Mouse (Mus musculus) cerebellum, adult 2 months (tissue): ENCODE data around the gene Olfr1502. TPM values are rescaled to one million over a fixed set of nuclear protein-coding genes. Genes with fewer than 3 reads are reported as not detected.
"Not testable (repeated sequence)": the region's sequence is repeated elsewhere in the genome, so short reads cannot be mapped to it uniquely, and the experiment has no call there.

ENCODE experiments used
- DNase-seq, 2 experiments: peaks; one replicate each; pipeline ENCODE4 v3.0.0; 2021
- H3K27ac ChIP-seq: fragments of 200-500 bp; 2 replicates; pipeline ENCODE4 v1.5.1; 2012; ENCODE audit warnings: low read length, control low read depth, inconsistent platforms; ENCODE audit not compliant: insufficient read depth
- H3K27me3 ChIP-seq: fragments of 200-500 bp; 2 replicates; pipeline ENCODE4 v1.6.1; 2012; ENCODE audit warnings: inconsistent platforms, mild to moderate bottlenecking, low read length, moderate library complexity; ENCODE audit not compliant: control insufficient read depth, insufficient read depth
- H3K4me1 ChIP-seq: fragments of 200-500 bp; 2 replicates; pipeline ENCODE4 v1.6.1; 2011; ENCODE audit warnings: low read length; ENCODE audit not compliant: control insufficient read depth, insufficient read depth
- H3K4me3 ChIP-seq: fragments of 200-500 bp; replicated peaks from 2 replicates; pipeline ENCODE3; 2011; ENCODE audit warnings: mild to moderate bottlenecking, low read depth, low read length, control low read depth; ENCODE audit not compliant: insufficient read depth
- CTCF ChIP-seq: fragments of 200-500 bp; IDR thresholded peaks from 2 replicates; pipeline ENCODE4 v1.5.1; 2011; ENCODE audit warnings: low read depth, mild to moderate bottlenecking, control low read depth, low read length, moderate library complexity, borderline replicate concordance; ENCODE audit not compliant: insufficient read depth
- POLR2A ChIP-seq: fragments of 200-500 bp; IDR thresholded peaks from 2 replicates; pipeline ENCODE4 v1.6.1; 2011; ENCODE audit warnings: low read length, control low read depth, borderline replicate concordance; ENCODE audit not compliant: insufficient read depth
- WGBS: fragments of 180-500 bp; shearing (Covaris S2); methylation state at CpG from one replicate; pipeline ENCODE4 v1.1.7; 2018; 5-methylcytosine and 5-hydroxymethylcytosine counted together
- polyA plus RNA-seq: library from polyadenylated mRNA; depleted of rRNA; stranded (reverse); fragments of >200 nt; gene quantifications from 2 replicates; pipeline ENCODE4 v1.2.3, GENCODE M21; 2012; rRNA removed

Gene Olfr1502
- not detected in 2 replicates for polyA plus RNA-seq

- Histone ChIP-seq H3K4me3 (no peak within 1 kb of the TSS), H3K27me3 (no peaks in the 10 kb centered on the region), H3K4me1 (no peaks in the 10 kb centered on the region), H3K27ac (no peak within 1 kb of the TSS)
- no peak for DNase-seq
- WGBS = 84% methylated on average over 1 of the region's 1 CpGs
- TF ChIP-seq POLR2A = no peak
- no peak for TF ChIP-seq CTCF
These were observed at the start of gene Olfr1502 for GRCm38 (mm10) chr19:13861495-13861894. Gene Olfr1502, plus strand, starts transcription at chr19:13861795.

- Histone ChIP-seq H3K4me3 (no peak overlapping the region), H3K27me3 (no peaks in the 10 kb centered on the region), H3K4me1 (no peaks in the 10 kb centered on the region), H3K27ac (no peak overlapping the region)
- TF ChIP-seq CTCF (peak; percentile 22; the same call in 1 of the 2 replicates), POLR2A (no peak)
- WGBS = 58% methylated on average over 2 of the region's 2 CpGs
- DNase-seq = no peak
These were observed 48.8 kb upstream of the Olfr1502 start for GRCm38 (mm10) chr19:13812823-13813222.

- H3K4me1 ChIP-seq = no peaks in the 10 kb centered on the region
- 31% methylated on average over 5 of the region's 5 CpGs for WGBS
- DNase-seq = peak in 1 of 2 experiments; percentile 4
- no peak overlapping the region for H3K4me3 ChIP-seq
- H3K27ac ChIP-seq = no peak overlapping the region
- TF ChIP-seq CTCF = peak; percentile 3; the same call in 1 of the 2 replicates
- TF ChIP-seq POLR2A = no peak
- H3K27me3 ChIP-seq = no peaks in the 10 kb centered on the region
These were observed 42.8 kb upstream of the Olfr1502 start for GRCm38 (mm10) chr19:13818827-13819226.

- no peak within 1 kb of the TSS for H3K4me3 ChIP-seq
- H3K4me1 ChIP-seq = no peaks in the 10 kb centered on the region
- no peaks in the 10 kb centered on the region for H3K27me3 ChIP-seq
- no peak within 1 kb of the TSS for H3K27ac ChIP-seq
- no peak for TF ChIP-seq POLR2A
- no peak for TF ChIP-seq CTCF
- DNase-seq = no peak
These were observed 42.2 kb upstream of the Olfr1502 start, which contains the start of gene Olfr1499 for GRCm38 (mm10) chr19:13819347-13819746. Gene Olfr1499, minus strand, starts transcription at chr19:13819447.

GRCm38 (mm10) chr19:13820847-13821246 is 40.7 kb upstream of the Olfr1502 start:
- WGBS = 56% methylated on average over 5 of the region's 5 CpGs
- no peak for TF ChIP-seq POLR2A
- H3K4me3 ChIP-seq = no peak overlapping the region
- H3K4me1 ChIP-seq = no peaks in the 10 kb centered on the region
- DNase-seq = no peak
- H3K27ac ChIP-seq = no peak overlapping the region
- no peaks in the 10 kb centered on the region for H3K27me3 ChIP-seq

GRCm38 (mm10) chr19:13828447-13828846 is 33.1 kb upstream of the Olfr1502 start:
- Histone ChIP-seq H3K4me3 (no peak overlapping the region), H3K27me3 (no peaks in the 10 kb centered on the region), H3K27ac (no peak overlapping the region), H3K4me1 (no peaks in the 10 kb centered on the region)
- WGBS = 52% methylated on average over 3 of the region's 3 CpGs
- no peak for DNase-seq
- TF ChIP-seq CTCF (no peak), POLR2A (no peak)

GRCm38 (mm10) chr19:13830388-13830787 is 31.2 kb upstream of the Olfr1502 start, which contains the start of gene Olfr1500:
Gene Olfr1500, minus strand, starts transcription at chr19:13830488.
- DNase-seq = no peak
- no peak for TF ChIP-seq CTCF
- no peak for TF ChIP-seq POLR2A
- H3K4me3 ChIP-seq = no peak within 1 kb of the TSS
- H3K27me3 ChIP-seq = no peaks in the 10 kb centered on the region
- H3K27ac ChIP-seq = no peak within 1 kb of the TSS
- no peaks in the 10 kb centered on the region for H3K4me1 ChIP-seq

- H3K27ac ChIP-seq, H3K27me3 ChIP-seq, DNase-seq, H3K4me1 ChIP-seq, H3K4me3 ChIP-seq: not testable (repeated sequence)
These were observed 11.0 kb upstream of the Olfr1502 start, which contains the start of gene Olfr1501 for GRCm38 (mm10) chr19:13850592-13850991. Gene Olfr1501, minus strand, starts transcription at chr19:13850692.

- DNase-seq = no peak
- H3K27me3 ChIP-seq = no peaks in the 10 kb centered on the region
- no peak within 1 kb of the TSS for H3K27ac ChIP-seq
- WGBS = 40% methylated on average over 1 of the region's 1 CpGs
- no peaks in the 10 kb centered on the region for H3K4me1 ChIP-seq
- TF ChIP-seq POLR2A = no peak
- TF ChIP-seq CTCF = no peak
- H3K4me3 ChIP-seq = no peak within 1 kb of the TSS
These were observed 36.2 kb downstream of the Olfr1502 start, which contains the start of gene Olfr1504 for GRCm38 (mm10) chr19:13897828-13898227. Gene Olfr1504, minus strand, starts transcription at chr19:13897928.

Other genes starting within 250 kb of the Olfr1502 start
- gene Olfr1487, start 244.4 kb upstream of the Olfr1502 start, polyA plus RNA-seq = not detected in 2 replicates
- not detected in 2 replicates for gene Olfr1489, start 230.2 kb upstream of the Olfr1502 start, polyA plus RNA-seq
- gene Olfr1490, start 210.7 kb upstream of the Olfr1502 start, polyA plus RNA-seq = not detected in 2 replicates
- gene Olfr1491, start 164.5 kb upstream of the Olfr1502 start, polyA plus RNA-seq = not detected in 2 replicates
- gene Olfr1493-ps1, start 138.5 kb upstream of the Olfr1502 start, polyA plus RNA-seq = not detected in 2 replicates
- gene Olfr1494, start 122.1 kb upstream of the Olfr1502 start, polyA plus RNA-seq = not detected in 2 replicates
- gene Olfr1495, start 97.2 kb upstream of the Olfr1502 start, polyA plus RNA-seq = not detected in 2 replicates
- gene Olfr1496, start 83.9 kb upstream of the Olfr1502 start, polyA plus RNA-seq = not detected in 2 replicates
- not detected in 2 replicates for gene Olfr1497, start 63.6 kb upstream of the Olfr1502 start, polyA plus RNA-seq
- not detected in 2 replicates for gene Olfr1499, start 42.3 kb upstream of the Olfr1502 start, polyA plus RNA-seq
- not detected in 2 replicates for gene Olfr1500, start 31.3 kb upstream of the Olfr1502 start, polyA plus RNA-seq
- not detected in 2 replicates for gene Olfr1501, start 11.1 kb upstream of the Olfr1502 start, polyA plus RNA-seq
- gene Olfr1504, start 36.1 kb downstream of the Olfr1502 start, polyA plus RNA-seq = not detected in 2 replicates
- not detected in 2 replicates for gene Olfr1505, start 51.7 kb downstream of the Olfr1502 start, polyA plus RNA-seq